Mouse (Mus musculus) cerebellum, postnatal 25 days (tissue): ENCODE measurements around the gene Bptf.
A peak's percentile ranks its signal among the peaks of the same experiment; 100 is the strongest.
"Not testable (repeated sequence)": the region's sequence is repeated elsewhere in the genome, so short reads cannot be mapped to it uniquely, and the experiment has no call there.

ENCODE experiments used
- DNase-seq, 2 experiments: peaks; one replicate each; pipeline ENCODE4 v3.0.0; 2021; ENCODE audit warnings: mixed read lengths in 2 of 2

Gene Bptf

DNA sequence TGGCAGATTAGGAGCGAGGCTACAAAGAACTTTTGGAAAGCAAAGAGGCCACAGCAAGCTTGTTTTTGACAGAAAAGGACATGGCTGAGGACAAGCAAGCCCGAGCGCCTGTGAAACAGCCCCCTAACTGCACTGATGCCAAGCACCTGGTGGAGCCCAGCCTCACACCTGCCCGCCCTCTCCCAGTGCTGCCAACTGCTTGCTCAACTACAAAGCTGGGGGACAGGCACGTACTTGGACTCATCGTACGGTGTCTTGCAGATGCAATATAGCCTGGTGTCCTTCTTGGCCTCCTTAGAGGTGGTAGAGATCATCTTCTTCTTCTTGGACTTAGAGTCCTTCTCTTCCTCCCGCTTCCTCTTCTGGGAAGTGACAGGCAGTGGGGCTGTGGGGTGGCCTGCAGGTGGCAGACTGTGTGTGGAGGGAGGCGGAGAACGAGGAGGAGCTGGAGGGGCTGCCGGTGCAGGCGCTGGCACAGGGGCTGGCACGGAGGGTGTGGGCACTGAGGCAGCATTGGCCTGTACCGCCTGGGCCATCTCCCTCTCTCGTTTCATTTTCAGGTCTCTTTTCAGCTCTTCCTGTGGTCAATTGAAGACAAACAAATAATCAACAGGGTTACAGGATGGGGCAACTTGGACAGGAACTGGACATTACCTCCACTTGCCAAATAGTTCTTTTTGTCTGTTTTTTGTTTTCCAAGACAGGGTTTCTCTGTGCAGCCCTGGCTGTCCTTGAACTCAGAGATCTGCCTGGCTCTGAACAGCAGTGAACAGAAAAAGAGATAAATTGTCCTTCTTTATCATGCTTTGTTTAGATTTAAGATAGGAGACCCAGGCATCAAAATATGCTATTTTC, 84.9 kb downstream of the Bptf start:
- DNase-seq, result peak in 1 of 2 experiments; percentile 25

DNA sequence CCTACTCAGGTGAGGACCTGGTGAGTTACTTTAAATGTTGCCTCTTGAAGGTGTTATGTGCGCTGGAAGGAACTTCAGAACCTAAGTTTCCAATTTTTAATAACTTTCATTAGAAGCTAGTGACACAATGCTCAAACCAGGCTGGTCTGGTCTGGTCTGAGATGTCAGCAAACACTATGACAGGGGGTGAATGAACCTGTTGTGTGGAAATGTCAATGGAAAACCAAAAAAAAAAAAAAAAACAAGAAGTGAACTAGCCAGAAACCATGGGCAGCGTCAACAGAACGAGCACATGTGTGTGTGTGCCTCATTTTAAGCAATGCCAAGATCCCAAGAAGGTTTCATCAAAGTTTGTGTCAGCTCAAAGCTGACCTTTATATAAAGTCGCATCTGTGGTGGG, 86.4 kb downstream of the Bptf start:
- no peak for DNase-seq

DNA sequence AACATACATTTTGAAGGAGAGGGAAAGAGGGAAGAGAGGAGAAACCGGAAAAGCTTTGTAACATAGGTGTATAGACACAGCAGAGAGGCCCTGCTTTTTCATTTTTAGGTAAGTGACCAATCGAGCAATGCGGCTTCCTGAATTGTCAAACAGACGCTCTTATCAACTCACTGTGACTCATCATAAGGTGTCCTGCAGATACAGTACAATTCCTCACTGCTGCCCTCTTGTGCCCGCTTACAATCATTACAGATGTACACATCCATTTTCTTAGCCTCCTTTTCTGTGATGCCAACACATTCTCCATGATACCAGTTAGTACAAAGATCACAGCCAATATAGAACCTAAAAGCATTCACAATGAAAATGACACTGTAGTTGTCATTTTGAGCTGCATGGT, 87.6 kb downstream of the Bptf start:
- peak; percentile 80 to 89 for DNase-seq

DNA sequence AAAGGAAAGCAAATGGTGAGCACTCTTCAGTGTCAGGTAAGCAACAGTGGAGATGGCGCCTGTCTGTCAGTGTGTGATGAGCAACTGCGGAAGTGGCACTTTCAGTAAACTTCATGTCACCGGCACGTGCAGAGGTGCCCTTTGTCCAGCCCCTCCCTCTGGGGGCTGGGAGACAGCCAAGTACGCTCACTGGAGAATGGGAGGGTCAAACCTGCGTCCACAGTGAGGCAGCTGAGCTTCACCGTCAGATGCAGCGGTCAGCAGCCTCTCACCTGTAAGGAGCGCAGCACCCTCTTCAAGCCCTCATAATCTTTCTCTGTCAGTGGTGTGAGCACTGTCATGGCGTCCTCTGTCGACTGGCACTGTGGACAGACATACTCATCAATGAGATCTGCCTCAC, 88.6 kb downstream of the Bptf start:
- peak in 1 of 2 experiments; percentile 33 for DNase-seq

DNA sequence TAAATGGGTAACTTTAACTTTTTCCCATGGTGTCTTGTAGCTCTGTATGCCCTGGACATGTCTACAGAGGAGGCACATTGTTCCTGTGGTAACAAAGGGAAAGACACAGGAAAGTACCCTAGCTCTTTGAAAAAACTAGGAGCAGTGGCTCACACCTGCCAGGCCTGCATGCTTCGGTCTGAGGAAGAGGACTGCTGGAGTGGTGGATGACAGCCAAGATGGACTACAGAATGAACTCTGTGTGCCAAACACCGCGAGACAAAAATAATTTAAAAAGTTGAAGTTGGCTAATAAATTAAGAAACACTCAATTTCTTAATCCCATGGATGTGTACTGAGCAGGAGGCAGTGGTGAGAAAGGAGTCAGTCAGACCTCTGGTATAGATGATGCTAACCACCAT, 90.5 kb downstream of the Bptf start:
- no peak for DNase-seq

DNA sequence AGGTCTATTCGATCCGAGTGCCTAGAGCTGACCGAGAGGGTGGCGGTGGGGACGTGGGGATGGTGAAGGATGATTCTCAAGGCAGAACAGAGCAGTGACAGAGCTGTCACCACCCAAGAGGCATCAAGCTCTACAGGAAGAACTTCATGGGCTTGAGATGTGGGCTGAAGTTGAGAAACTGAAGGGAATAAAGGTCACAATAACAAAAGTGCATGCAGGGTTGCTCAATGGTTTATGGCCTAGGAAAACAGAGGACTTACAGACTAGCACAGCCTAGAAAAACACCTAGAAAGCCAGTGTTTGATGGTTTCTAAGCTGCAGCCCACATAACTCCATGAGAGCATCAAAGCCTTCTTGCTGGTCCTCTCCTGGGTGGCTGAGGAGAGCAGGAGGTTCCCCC, 92.5 kb downstream of the Bptf start:
- no peak for DNase-seq

DNA sequence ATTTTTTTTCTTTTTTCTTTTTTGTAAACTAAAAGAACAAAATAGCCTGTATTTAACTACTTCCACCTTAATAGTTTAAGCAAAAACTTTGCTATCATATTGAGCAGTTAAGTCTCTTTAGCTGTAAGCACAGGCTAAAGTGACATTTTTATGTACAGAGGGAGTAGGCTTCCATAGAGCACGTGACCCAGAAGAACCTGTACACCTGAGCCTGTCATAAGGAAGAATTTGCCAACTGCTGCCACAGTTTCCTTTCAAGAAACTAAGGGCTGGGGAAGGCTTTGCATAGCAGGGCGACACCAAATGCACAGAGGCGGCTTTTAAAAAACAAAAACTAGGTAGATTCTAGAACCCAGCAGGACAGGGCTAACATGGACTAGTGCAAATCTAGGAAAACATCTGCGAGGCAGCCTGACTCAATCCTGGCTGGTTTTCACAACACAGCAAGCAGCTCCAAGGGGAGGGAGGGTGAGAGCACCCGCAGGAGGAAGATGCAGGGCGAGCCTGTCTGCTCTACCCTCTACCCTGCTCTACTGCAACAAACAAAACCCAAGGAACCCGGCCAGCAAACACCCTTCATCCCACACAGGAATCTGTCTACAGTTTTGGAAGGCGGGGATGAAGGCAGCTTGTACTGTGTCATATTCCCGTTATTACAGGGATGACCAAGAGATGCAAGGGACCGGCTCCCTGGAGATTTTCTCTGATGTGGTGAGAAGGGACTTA, 97.7 kb downstream of the Bptf start:
- no peak for DNase-seq

DNA sequence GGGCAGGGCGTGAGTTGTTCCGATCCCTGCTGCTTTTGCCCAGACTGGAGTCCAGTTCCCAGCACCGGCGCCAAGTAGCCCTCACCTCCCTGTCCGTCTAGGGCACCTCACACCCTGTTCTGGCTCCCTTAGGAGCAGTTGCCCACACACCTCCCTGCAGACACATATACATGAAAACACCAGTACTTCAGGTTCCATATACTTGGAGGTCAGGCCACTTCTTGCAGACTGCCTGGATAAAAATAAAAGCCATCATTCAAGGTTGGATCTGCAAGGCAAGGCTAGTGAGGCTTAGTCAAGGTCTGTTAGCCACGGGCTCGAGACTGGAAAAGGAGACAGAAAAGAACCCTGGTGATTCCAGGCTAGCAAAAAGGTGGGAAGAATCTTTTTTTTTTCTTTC, 100.3 kb downstream of the Bptf start:
- DNase-seq, result no peak

DNA sequence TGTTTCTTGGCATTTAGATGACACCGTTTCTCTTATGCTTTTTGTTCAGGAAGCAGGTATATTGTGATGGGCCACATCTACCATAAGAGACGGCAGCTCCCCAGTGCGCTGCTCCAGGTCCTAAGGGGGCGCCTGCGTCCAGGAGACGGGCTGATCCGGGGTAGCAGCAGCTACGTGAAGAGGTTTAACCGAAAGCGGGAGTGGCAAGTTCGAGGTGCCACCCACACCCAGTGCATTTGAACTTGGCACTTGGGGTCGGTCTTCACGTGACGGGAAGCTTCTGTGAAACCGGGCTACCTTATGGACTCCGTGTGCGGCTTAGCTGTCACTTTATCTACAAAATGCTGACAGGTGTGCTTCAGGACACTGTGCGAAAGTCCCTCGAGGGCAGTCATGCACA, 102.4 kb downstream of the Bptf start:
- DNase-seq, result no peak

DNA sequence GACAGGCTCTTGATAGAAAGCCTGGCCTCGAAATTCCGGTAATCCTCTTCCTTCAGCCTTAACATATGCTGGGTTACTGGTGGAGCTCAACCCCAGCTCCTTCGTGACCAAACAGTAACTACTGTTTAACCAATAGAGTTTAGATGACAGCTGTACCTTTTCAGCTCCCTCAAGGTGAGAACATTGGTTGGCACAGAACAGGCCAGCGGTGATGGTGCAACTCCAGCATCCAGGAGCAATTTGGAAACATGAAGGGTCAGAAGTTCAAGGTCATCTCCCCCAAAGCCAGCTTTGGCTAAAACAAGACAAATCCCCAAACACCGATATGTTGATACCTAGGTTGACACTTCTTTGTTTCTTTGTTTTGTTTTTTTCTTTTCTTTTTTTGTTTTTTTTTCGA, 103.2 kb downstream of the Bptf start:
- DNase-seq, result no peak

DNA sequence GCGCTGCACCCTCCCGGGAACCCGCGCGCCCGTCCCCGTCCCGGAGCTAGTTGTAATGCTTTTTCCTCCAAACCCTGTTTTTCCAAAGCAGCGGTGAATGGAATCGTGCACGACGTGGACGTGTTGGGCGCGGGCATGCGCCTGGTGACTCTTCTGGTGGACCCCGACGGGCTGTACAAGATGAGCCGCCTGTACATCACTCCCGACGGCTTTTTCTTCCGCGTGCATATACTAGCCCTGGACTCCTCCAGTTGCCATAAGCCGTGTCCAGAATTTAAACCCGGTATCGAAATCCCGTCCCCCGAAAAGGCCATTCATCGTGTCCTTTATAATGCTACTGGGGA, 103.7 kb downstream of the Bptf start:
- DNase-seq, result no peak

DNA sequence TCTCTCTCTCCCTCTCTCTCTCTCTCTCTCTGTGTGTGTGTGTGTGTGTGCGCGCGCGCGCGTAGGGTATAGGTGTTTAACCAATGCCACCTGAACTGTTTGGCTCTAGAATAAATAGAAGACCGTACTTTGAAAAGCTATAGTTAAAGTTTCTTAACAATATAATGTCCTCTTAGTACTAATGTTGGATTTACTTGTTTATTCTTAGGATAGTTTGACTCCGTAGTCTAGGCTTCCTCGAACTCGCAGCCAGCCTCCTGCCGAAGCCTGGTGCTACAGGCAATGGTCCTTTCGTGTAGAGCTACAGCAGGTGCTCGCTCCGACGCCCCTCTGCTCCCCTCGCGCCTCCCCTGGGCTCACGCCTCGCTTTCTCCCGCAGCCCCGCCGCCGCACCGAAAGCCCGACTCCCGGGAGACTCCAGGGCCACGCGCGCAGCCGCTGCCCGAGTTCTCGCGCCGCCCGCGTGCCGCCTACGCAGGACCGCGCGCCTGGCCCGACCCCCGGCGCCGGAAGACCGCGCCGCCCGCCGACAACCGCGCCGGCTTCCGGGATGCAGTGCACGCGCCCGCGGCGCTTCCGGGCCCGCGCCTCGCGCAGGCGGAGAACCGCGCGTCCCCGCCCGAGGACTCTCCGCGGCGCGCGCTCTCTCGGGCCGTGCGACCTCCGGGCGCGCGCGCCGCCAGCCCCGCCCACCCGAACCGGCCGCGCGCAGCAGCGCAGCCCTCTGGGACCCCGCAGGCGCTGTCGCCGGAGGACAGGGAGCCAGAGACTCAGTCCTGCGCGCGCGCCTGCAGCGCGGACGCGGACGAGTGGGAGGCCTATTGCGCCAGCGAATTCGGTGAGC, 104.3 kb downstream of the Bptf start:
- peak; percentile 92 to 95 for DNase-seq

DNA sequence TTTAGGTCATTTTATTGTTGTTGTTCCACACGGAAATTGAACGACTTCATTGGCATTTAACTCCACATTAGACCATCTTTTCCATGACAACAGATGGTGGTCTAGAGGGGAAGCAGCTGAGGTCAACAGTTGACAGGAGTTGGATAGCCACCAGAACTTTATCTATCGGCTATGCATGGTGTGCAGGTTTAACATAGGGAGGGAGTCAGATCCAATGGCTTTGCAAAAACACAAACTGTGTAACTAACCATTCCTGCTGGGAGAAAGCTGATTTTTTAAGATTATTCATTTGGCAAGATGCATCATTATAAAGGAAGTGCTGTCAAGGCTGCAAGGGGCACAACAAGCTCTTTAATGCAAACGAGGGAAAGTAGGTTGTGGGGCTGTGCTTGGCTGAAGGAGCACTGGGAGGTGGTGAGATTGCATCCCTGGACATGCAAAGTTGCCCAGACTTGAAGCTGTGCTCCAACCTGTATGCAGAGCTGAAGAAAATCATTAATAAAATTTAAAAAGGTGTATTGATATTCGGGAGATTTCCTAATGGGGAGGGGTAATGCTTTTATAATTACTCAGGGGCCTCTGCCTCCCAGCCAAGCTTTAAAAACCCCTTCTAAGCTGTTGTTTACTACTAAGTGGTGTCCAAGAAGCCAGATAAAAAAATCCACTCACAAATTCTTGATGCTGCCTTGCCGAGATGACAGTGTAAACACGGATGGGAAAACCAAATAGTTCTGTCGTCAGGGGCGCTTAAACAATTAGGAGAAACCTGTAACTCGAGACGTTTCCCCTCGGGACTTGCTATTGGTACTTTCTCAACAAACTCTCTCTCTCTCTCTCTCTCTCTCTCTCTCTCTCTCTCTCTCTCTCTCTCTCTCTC, 105.1 kb downstream of the Bptf start:
- no peak for DNase-seq

DNA sequence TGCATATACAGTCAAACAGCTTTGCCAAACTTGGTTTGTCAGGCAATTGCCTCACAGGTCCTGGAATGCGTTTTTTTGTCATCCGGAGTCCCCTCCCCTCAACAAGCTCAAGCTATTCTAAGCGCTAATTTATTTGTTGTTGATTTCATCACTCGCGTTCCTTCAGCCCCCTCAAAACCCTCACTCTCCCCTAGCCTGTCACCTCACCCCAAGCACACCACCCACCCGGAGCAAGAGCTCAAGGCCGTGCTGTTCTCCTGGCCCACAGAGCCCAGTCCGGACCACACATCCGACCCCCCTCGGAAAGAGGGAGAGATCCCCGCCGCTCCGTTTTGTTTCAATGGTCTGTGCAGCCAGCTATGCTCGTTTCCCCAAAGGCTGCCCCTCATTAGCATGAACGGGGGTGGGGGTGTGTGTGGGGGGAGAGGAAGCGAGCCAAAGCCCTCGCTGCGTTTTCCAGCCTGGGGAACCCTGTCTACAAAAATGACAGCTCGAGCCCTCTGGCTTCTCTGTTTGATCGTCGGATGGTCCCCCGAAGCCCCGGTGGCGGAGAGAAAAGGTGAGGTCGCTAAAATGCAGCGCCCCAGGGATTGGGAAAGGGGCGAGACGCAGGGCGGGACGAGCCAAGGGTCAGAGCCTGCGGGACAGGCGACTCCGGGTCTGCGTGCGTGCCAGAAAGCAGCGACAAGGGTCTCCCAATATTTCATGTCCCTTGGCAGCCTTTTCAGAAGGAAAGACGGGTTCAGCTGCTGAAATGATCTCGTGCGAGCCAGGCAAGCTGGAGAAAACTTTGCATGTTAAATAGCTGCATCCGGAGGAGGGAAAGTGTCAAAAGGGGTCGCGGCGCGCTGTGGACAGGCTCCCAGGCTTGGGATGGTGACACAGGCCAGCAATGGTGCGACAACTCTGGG, 106.3 kb downstream of the Bptf start, which contains the start of gene 1810010H24Rik:
Gene 1810010H24Rik, plus strand, starts transcription at position 271 of the 911 bp plus-strand sequence.
- peak; percentile 61 to 66 for DNase-seq

DNA sequence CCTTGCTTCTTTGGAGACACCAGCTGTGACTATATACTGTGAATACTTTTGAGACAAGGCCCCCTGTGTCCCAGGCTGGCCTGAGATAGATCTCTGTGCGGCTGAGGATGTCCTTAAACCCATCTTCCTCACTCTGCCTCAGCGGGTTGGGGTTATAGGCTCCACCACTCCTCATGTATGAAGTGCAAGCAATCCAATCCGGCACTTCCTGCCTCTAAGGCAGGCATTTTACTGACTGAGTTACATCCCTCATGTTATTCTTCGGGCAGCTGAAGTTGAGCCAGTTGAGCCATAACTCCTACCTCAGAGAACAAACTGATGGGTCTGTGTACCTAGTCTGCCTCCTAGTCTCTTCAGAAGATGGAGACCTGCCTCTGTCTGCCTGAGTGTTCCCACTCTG, 107.5 kb downstream of the Bptf start:
- no peak for DNase-seq

DNA sequence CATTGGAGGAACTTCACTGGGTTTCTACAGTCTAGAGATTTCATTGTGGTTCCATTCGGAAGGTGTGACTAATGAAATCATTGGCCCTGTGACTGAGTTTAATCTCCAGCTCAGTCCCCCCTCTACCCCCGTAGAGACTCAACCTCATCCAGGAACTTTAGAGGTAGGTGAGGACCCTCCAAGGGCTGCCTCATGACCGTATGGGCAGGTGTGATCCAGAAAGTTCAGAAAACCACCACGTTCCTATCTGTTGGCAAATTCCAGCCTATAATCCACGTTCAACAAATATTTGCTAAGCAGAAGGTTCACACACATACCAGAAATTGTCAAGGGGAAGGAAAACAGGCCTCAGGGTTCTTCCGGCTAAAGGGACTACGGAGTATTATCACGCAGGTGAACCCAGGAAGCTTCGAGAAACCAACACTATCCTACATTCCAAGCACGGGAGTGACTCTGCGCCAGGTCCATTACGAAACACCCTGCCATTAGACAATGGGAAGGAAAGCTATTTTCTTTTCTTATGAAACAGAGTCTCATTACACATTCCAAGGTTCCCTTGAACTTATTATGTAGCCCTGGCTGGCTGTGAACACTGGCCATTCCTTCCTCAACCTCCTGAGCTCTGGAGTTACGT, 109.8 kb downstream of the Bptf start:
- no peak for DNase-seq

DNA sequence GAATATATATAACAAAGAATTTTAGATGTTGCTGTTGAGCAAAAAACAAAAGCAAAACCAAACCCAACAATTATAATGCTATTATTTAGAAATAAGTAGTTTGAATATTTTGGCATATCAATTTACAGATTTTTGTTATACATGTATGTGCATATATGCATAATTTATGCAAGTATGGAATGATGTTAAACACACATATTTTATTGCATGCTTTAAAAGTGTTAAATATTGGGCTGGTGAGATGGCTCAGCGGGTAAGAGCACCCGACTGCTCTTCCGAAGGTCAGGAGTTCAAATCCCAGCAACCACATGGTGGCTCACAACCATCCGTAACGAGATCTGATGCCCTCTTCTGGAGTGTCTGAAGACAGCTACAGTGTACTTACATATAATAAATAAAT, 112.2 kb downstream of the Bptf start:
- not testable (repeated sequence) for DNase-seq

DNA sequence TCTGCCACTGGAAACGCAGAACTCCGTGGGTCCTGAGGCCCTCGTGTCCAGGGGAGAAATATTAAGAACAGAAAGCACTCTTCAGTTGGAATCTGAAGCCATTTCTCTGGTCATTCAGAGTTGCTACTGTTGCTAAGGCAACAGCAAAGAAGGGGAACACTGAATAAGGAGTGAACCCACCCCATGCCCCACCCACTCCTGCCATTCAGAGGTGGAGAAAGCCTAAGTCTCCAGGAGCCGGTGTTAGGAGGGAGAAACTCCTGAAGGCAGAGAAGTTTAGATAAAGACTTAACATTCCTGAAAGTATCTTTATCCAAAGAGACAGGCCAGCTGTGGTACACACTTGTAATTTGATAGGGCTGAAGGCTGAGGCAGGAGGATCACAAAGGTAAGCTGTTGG, 112.6 kb downstream of the Bptf start:
- no peak for DNase-seq

DNA sequence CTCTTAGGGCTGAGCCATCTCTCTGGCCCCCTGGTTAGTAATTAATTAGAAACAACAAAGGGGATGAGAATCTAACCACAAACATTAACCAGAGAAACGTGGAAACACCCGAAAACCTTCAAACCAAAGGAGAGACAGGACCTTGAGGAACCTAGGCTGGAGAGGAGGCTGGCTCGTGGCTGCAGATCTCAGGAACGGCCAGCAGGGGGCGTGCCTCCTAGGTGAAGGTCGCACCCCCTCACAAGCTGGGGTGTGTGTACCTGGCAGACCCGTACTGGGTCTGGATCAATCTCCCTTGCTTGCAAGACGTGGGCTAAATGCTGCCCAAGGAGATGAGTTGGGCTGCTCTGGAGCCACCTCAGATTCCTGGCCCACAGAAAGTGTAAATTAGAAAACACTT, 113.3 kb downstream of the Bptf start:
- DNase-seq, result no peak

DNA sequence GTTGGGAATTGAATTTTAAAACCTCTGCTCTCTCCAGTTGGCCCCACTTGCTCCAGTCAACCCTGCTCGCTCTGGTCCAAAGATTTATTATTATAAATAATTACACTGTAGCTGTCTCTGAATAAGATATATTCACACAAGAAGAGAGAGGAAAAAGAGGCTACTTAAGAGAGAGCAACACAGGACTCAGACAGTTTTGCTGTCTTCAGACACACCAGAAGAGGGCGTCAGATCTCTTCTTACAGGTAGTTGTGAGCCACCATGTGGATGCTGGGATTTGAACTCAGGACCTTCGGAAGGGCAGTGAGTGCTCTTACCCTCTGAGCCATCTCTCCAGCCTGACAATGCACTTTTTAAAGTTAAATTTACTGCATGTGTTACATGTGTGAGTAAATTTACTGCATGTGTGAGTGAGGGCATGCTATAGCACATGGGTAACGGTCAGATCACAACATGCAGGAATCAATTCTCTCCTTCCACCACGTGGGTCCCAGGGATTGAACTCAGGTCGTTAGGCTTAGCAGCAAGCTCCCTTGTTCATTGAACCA, 114.5 kb downstream of the Bptf start:
- DNase-seq, result no peak
